Mouse (Mus musculus): ENCODE measurements around the gene Zbtb4.

DNA sequence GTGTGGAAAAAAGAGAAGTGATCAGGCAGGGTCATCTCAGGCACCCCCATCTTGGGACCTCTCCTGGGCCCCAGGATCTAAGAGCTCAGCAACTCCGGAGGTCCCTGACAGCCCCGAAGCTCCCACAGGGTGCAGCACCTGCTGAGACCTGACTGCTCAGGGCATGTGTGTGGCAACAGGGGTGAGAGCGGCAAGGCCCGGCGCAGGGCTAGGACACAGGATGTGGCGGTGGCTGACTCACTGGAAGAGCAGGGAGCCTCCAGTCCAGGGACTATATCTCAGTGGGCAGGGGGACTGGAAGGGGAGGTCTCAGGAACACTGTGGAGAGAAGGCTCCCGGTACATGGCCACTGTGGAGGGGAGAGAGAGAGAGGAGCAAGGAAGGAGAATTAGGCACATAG lies 32.2 kb downstream of the Zbtb4 start:
- TF ChIP-seq CTCF (IDR thresholded peaks at IDR 0.05; ENCODE audit: low read depth, low read length) (no peak), GATA1 (IDR thresholded peaks at IDR 0.05; ENCODE audit: borderline replicate concordance, low read length) (no peak), TAL1 (conservative IDR thresholded peaks at IDR 0.05; ENCODE audit: low read depth, low read length) (no peak), GATA2 (IDR thresholded peaks at IDR 0.05; ENCODE audit: borderline replicate concordance, low read depth, low read length) (no peak)
